Mouse (Mus musculus) testis, adult 2 months (tissue): ENCODE data around the gene Cpsf3.

Experiments
- CTCF ChIP-seq: fragments of 200-500 bp; IDR thresholded peaks from 2 replicates; pipeline ENCODE4 v1.5.1; 2012; ENCODE audit warnings: low read depth, mild to moderate bottlenecking, inconsistent platforms, low read length, moderate library complexity; ENCODE audit not compliant: control insufficient read depth, insufficient read depth, insufficient replicate concordance
- POLR2A ChIP-seq: fragments of 200-500 bp; IDR thresholded peaks from 2 replicates; pipeline ENCODE4 v1.6.1; 2012; ENCODE audit warnings: low read depth, mild to moderate bottlenecking, inconsistent platforms, low read length, moderate library complexity; ENCODE audit not compliant: control insufficient read depth

GRCm38 (mm10) chr12:21261521-21261920, 23.7 kb upstream of the Cpsf3 start:
- TF ChIP-seq POLR2A: no peak
- no peak for TF ChIP-seq CTCF
